Mouse (Mus musculus) limb, embryonic 10.5 days (tissue): ENCODE data around the gene Uchl4. TPM values are rescaled to one million over a fixed set of nuclear protein-coding genes. Genes with fewer than 3 reads are reported as not detected.
"Not testable (repeated sequence)": the region's sequence is repeated elsewhere in the genome, so short reads cannot be mapped to it uniquely, and the experiment has no call there.

Source experiments
- DNase-seq: peaks from one replicate; pipeline ENCODE4 v3.0.0-alpha.2; 2017; ENCODE audit warnings: low spot score
- H3K27ac ChIP-seq: fragments of 300-500 bp; sonication (generic); 2 replicates; pipeline ENCODE4 v1.5.1; 2016; ENCODE audit warnings: mild to moderate bottlenecking
- H3K27me3 ChIP-seq: fragments of 300-500 bp; sonication (generic); 2 replicates; pipeline ENCODE4 v1.6.1; 2016; ENCODE audit warnings: low read depth, mild to moderate bottlenecking; ENCODE audit not compliant: poor library complexity, severe bottlenecking
- H3K36me3 ChIP-seq: fragments of 300-500 bp; sonication (generic); 2 replicates; pipeline ENCODE4 v1.6.1; 2016; ENCODE audit warnings: mild to moderate bottlenecking, moderate library complexity
- H3K4me1 ChIP-seq: fragments of 300-500 bp; sonication (generic); 2 replicates; pipeline ENCODE4 v1.6.1; 2016
- H3K4me3 ChIP-seq: fragments of 300-500 bp; sonication (generic); 2 replicates; pipeline ENCODE4 v1.5.1; 2016; ENCODE audit warnings: mild to moderate bottlenecking, moderate library complexity
- H3K9me3 ChIP-seq: fragments of 300-500 bp; sonication (generic); replicated peaks from 2 replicates; pipeline ENCODE4 v1.6.1; 2016; ENCODE audit warnings: mild to moderate bottlenecking
- WGBS: fragments of 180-500 bp; shearing (Covaris S2); methylation state at CpG from one replicate; pipeline ENCODE4 v1.1.7; 2016; 5-methylcytosine and 5-hydroxymethylcytosine counted together
- polyA plus RNA-seq: library from polyadenylated mRNA; unstranded; fragments of >200 nt; fragmentation: Nextera tagmentation; extraction: Ambion mirVana; gene quantifications from 2 replicates; pipeline ENCODE4 v1.2.1, GENCODE M21; 2016

Uchl4 gene
- polyA plus RNA-seq, 1 experiment from 2014 or later: 3.7 TPM

DNA sequence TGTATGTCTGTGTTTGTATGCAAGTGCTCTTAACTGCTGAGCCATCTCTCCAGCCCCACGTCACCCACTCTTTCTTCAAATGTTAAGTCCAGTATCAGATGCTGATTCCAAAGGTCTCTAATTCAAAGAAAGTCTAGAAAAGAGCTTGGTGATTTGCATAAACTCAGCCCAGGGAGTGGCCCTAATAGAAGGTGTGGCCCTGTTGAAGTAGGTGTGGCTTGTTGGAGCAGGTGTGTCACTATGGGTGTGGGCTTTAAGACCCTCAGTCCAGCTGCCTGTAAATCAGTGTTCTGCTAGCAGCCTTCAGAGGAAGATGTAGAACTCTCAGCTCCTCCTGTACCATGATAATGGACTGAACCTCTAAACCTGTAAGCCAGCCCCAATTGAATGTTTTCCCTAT, 32.2 kb downstream of the Uchl4 start:
- DNase-seq: no peak
- H3K27ac ChIP-seq: no peak overlapping the region
- no peak overlapping the region for H3K4me3 ChIP-seq
- H3K27me3 ChIP-seq: no peaks in the 10 kb centered on the region
- no peaks in the 10 kb centered on the region for H3K9me3 ChIP-seq
- no peaks in the 10 kb centered on the region for H3K36me3 ChIP-seq
- 90% methylated on average over 1 of the region's 1 CpGs for WGBS
- no peaks in the 10 kb centered on the region for H3K4me1 ChIP-seq

DNA sequence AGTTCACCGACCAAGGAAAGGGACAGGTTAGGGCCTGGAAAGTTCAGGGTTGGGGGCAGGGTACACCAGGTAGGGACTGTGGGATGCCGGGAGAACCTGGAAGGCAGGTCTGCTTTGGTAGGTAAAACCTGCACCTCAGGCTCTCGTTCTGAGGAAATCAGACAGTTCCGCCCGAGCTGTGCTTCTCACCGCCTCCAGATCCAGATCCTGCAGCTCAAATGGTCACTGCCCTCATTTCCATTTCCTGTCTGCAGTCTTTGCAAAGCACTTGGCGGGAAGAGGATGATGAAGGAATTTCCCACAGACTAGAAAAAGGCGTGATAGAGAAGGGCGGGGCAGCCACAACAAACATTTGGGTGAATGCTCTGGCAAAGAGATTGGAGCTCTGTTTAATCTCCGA, 33.2 kb downstream of the Uchl4 start:
- 91% methylated on average over 10 of the region's 10 CpGs for WGBS
- no peaks in the 10 kb centered on the region for H3K4me1 ChIP-seq
- no peak for DNase-seq
- H3K9me3 ChIP-seq: no peaks in the 10 kb centered on the region
- H3K27me3 ChIP-seq: no peaks in the 10 kb centered on the region
- no peak overlapping the region for H3K4me3 ChIP-seq
- no peak overlapping the region for H3K27ac ChIP-seq
- no peaks in the 10 kb centered on the region for H3K36me3 ChIP-seq

DNA sequence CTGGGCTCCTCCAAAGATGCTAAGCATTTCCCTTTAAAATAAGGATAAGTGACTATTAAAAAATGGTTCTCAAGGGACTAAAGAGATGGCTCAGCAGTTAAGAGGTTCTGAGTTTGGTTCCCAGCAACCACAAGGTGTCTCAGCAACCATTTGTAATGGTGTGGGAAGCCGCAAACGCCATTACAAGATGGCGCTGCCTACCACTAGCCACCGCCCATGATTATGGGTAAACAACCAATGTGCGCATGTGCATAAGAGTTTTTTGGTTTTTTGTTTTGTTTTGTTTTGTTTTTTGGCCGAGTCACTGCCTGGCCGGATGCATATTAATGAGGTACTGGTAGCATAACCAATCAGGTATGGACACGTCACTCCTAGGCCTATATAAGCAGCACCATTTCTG, 33.8 kb downstream of the Uchl4 start:
- not testable (repeated sequence) for H3K36me3 ChIP-seq, H3K9me3 ChIP-seq, DNase-seq, H3K27me3 ChIP-seq, H3K27ac ChIP-seq, H3K4me3 ChIP-seq, H3K4me1 ChIP-seq
- 95% methylated on average over 8 of the region's 8 CpGs for WGBS

DNA sequence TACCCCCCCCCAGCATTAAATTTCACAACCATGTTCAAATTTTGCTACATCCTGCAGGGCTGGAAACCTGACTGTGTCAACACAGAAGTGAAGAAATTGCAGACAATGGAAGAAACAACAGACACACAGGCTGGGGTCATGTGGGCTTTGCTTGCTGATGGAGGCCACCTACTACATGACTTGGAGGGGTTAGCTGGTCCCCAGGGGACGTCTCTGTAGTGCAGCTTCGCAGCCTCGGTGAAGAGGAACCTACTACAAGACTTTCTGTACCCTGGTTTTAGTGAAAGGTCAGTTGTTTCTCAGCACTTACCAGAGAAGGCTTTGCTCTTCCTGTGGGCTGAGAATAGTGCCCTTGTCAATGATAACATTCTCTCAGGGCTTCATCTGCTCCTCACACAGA, 36.2 kb downstream of the Uchl4 start:
- Histone ChIP-seq H3K4me3 (no peak overlapping the region), H3K36me3 (no peaks in the 10 kb centered on the region), H3K27ac (no peak overlapping the region), H3K27me3 (no peaks in the 10 kb centered on the region), H3K9me3 (no peaks in the 10 kb centered on the region), H3K4me1 (no peaks in the 10 kb centered on the region)
- DNase-seq: no peak
- WGBS: 72% methylated on average over 3 of the region's 3 CpGs

DNA sequence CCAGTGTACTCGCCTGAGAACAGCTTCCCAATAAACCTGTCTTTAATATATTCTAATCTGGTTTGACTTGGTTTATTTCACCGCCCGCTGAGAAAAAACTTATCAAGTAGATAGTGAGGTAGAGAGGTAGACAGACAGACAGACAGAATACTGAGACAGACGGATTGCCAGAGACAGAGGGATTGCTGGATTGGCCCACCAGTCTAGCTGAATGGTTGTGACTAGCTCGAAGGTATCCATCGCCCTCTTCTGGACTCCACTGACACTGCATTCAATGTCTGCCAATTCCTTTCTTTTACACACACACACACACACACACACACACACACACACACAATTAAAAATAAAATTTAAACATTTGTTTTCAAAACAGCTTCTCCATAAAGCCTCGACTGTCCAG, 37.6 kb downstream of the Uchl4 start:
- Histone ChIP-seq H3K4me3 (no peak overlapping the region), H3K9me3 (no peaks in the 10 kb centered on the region)
- 48% methylated on average over 7 of the region's 7 CpGs for WGBS

DNA sequence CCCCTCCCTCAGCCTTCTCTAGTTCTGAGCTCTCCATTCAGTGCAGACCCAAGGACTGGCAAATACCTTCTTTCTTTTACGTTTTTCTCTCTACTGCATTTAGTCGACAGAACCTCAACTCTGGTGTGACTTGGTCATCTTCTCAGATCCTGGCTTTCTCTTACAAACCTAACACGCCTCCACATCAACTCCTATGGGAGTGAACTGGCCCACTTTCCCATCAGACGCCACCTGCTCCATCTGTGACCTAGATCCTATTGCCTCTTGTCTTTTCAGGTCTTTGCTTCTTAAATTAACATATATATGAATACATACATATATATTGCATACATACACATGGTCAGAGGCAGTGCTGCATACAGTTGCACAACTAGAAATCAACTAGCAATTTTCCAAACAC, 38.8 kb downstream of the Uchl4 start:
- Histone ChIP-seq H3K27ac (no peak overlapping the region), H3K27me3 (no peaks in the 10 kb centered on the region)
- WGBS: 78% methylated on average over 4 of the region's 4 CpGs

More for the DNA sequence above, 37.6 kb downstream of the Uchl4 start:
- DNase-seq: peak; percentile 54
- H3K4me1 ChIP-seq: no peaks in the 10 kb centered on the region
- H3K27me3 ChIP-seq: no peaks in the 10 kb centered on the region
- H3K27ac ChIP-seq: no peak overlapping the region
- no peaks in the 10 kb centered on the region for H3K36me3 ChIP-seq

DNA sequence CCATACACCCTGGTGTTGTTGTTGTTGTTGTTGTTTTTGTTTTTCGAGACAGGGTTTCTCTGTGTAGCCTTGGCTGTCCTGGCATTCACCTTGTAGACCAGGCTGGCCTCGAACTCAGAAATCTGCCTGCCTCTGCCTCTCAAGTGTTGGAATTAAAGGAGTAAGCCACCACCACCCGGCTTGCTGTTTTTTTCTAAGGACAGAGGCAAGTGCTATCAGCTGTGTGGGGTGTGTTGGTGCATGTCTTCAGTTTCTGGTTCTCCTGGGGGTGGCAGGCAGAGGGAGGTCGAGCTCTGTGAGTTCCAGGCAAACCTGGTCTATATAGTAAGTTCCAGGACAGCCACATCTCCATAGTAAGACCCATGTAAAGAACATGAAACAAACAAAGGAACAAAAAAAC, 39.3 kb downstream of the Uchl4 start:
- 82% methylated on average over 4 of the region's 4 CpGs for WGBS

More for the DNA sequence above, 38.8 kb downstream of the Uchl4 start:
- Histone ChIP-seq H3K4me1 (no peaks in the 10 kb centered on the region), H3K4me3 (no peak overlapping the region), H3K9me3 (no peaks in the 10 kb centered on the region), H3K36me3 (no peaks in the 10 kb centered on the region)
- no peak for DNase-seq

DNA sequence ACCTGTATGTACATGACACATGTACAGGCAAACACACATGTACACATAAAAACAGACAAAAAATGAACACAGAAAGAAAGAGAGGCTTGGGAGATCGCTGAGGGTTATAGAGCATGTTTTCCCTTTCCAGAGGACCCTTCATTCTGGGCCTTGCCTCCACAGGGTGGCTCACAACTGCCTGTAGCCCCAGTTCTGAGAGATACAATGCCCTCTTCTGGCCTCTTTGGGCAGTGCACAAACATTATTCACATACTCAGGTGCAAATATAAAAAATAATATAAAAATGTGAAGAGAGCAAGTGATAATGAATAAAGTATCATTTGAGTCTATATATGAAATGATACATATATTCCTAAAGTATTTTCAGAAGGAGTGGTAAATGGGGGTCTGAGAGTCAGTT, 39.9 kb downstream of the Uchl4 start:
- no peak overlapping the region for H3K4me3 ChIP-seq
- no peaks in the 10 kb centered on the region for H3K27me3 ChIP-seq
- no peak for DNase-seq
- no peaks in the 10 kb centered on the region for H3K36me3 ChIP-seq
- no peak overlapping the region for H3K27ac ChIP-seq
- WGBS: 62% methylated on average over 1 of the region's 1 CpGs
- no peaks in the 10 kb centered on the region for H3K4me1 ChIP-seq
- no peaks in the 10 kb centered on the region for H3K9me3 ChIP-seq

More for the DNA sequence above, 39.3 kb downstream of the Uchl4 start:
- Histone ChIP-seq H3K9me3 (no peaks in the 10 kb centered on the region), H3K4me3 (no peak overlapping the region), H3K27me3 (no peaks in the 10 kb centered on the region), H3K4me1 (no peaks in the 10 kb centered on the region), H3K27ac (no peak overlapping the region), H3K36me3 (no peaks in the 10 kb centered on the region)
- no peak for DNase-seq

DNA sequence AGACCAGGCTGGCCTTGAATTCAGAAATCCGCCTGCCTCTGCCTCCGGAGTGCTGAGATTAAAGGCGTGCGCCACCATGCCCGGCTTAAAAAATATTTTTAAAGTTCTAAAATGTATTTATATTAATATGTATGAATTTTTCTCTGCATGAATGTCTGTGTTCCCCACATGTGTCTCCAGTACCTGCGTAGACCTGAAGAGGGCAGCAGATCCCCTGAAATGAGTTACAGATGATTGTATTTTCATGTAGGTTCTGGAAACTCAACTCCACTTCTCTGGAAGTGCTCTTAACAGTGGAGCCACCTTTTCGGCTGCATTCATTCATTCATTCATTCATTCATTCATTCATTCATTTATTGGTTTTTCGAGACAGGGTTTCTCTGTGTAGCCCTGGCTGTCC, 42.7 kb downstream of the Uchl4 start:
- 73% methylated on average over 8 of the region's 8 CpGs for WGBS
- Histone ChIP-seq H3K27me3 (no peaks in the 10 kb centered on the region), H3K4me1 (peaks cover 5% of the 10 kb centered on the region), H3K27ac (no peak overlapping the region), H3K36me3 (no peaks in the 10 kb centered on the region), H3K4me3 (no peak overlapping the region), H3K9me3 (no peaks in the 10 kb centered on the region)
- DNase-seq: peak; percentile 79

DNA sequence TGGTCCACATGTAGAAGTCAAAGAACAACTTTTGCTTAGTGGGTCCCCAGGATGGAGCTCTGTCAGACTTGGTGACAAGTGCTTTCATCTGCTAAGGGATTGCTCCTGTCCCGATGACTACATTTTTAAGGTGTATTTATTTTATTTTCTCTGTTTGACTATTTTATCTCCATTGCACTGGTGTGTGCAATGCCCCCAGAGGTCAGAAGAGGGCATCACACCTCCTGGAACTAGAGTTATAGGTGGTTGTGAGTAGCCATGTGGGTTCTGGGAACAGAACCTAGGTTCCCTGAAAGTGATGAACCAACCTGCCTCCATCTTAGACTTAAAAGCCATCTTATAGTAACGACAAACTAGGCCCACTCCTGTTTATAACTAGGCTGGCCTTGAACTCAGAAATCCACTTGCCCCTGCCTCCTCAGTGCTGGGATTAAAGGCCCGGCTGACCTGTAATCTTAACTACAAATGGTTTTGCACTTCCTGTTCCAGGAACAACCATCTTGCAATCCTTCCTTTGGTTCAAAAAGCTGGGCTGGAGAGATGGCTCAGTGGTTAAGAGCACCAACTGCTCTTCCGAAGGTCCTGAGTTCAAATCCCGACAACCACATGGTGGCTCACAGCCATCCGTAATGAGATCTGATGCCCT, 43.8 kb downstream of the Uchl4 start:
- 93% methylated on average over 6 of the region's 6 CpGs for WGBS
- H3K4me3 ChIP-seq: no peak overlapping the region
- no peaks in the 10 kb centered on the region for H3K9me3 ChIP-seq
- no peak for DNase-seq
- peaks cover 6% of the 10 kb centered on the region for H3K4me1 ChIP-seq
- H3K27ac ChIP-seq: no peak overlapping the region
- peaks cover 7% of the 10 kb centered on the region for H3K36me3 ChIP-seq
- no peaks in the 10 kb centered on the region for H3K27me3 ChIP-seq

DNA sequence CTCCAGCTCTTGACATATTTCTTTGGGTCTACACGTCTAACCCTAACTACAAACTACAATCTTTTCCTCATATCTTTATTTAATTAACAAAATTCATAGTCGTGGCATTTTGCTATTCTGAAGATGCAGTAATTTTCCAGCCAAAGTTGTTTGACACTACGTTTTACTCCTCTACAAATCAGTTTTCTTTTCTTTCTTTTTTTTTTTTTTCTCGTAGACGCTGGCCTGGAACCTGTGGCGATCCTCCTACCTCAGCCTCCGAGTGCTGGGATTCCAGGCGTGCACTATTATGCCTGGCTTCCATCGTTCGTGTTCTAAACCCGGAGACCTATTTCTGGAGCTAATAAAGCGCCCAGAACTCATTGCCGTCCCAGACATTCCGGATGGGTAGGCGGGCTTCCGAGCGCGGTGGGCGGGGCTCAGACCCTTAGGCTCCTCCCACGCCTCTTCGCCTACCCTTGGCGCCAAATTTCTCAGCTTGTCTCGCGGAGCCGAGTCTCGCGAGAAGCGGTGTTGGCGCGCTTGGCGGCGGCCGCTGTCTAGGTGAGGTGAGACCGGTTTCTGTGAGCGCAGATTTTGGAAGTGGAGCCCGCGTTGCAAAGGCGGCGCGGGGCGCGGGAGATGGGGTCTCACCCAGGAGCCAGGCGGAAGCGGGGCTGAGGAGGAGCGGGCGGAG, 46.2 kb downstream of the Uchl4 start, which contains the start of gene Tipin:
Gene Tipin (plus strand): TSS at position 477 of the 676 bp plus-strand sequence.
- peak; percentile 97 for DNase-seq
- peaks cover 27% of the 10 kb centered on the region for H3K36me3 ChIP-seq
- peaks cover 6% of the 10 kb centered on the region for H3K4me1 ChIP-seq
- H3K27me3 ChIP-seq: no peaks in the 10 kb centered on the region
- H3K9me3 ChIP-seq: no peaks in the 10 kb centered on the region
- peak within 1 kb of the TSS; percentile 98 for H3K27ac ChIP-seq
- H3K4me3 ChIP-seq: peak within 1 kb of the TSS; percentile 76
- WGBS: 3% methylated on average over 46 of the region's 46 CpGs

DNA sequence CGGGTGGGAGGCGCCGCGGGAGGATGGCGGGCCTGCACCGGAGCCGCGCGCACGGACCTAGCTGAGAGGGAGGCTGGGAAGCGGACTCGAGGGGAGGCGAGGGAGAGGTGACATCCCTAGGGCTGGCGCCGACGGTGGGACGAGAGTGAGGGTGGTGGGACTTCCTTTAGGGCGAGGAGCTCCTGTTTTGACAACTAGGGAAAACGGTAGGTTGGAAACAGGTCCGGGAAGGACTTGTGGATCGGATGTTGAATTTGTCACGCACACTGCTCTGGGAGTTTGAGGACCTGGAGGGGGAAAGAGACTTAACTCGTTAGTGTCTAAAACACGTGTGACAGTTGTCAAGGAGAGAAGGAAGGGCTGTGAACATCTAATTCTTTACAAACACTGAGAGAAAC, 46.8 kb downstream of the Uchl4 start:
- no peaks in the 10 kb centered on the region for H3K27me3 ChIP-seq
- peak overlapping the region; percentile 76 for H3K4me3 ChIP-seq
- 0% methylated on average over 24 of the region's 24 CpGs for WGBS
- no peaks in the 10 kb centered on the region for H3K9me3 ChIP-seq
- peak overlapping the region; percentile 98 for H3K27ac ChIP-seq
- DNase-seq: no peak
- peaks cover 28% of the 10 kb centered on the region for H3K36me3 ChIP-seq
- H3K4me1 ChIP-seq: peaks cover 6% of the 10 kb centered on the region

DNA sequence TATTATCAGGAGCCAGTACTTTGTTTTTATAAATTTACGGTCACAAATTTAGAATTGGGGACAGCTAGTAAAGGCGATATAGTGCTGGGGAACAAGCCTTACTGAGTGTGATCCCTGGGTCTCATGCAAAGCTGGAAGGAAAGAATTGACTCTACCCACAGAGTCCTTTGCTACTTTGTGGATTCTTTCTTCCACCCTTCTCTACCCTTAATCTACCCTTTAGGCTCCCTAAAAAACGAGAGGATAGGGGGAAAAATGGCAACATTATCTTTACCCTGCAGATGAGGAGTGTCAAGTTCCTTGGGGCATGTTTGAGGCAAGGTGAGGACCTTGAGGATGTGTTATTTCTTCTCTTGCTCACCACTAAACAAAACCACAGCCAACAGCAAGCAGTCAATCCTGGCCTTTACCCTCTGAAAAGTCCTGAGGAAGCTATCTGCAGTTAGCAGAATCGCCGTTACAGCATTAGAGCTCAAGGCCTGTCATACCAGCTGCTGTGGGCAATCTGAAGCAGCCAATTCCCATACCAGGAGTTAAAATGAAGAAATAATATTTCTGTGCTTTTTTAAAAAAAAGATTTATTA, 47.5 kb downstream of the Uchl4 start:
- DNase-seq: no peak
- Histone ChIP-seq H3K9me3 (no peaks in the 10 kb centered on the region), H3K4me3 (peak overlapping the region; percentile 76), H3K36me3 (peaks cover 35% of the 10 kb centered on the region), H3K27ac (peak overlapping the region; percentile 98), H3K4me1 (peaks cover 6% of the 10 kb centered on the region), H3K27me3 (no peaks in the 10 kb centered on the region)
- 75% methylated on average over 5 of the region's 5 CpGs for WGBS
